Mouse (Mus musculus) kidney, embryonic 15.5 days (tissue): ENCODE measurements at regions not wholly inside any gene's neighbourhood (a gene's known extent, or its start where the extent isn't known, plus 50 kb on each side); places are given as distances from the start of the nearest gene placed in this dataset.

Source experiments
- ATAC-seq: fragments of 200-750 bp; cut with Nextera tagmentation; replicated peaks from 2 replicates; pipeline ENCODE4 v1.8.0; 2017; ENCODE audit warnings: moderate TSS enrichment; ENCODE audit not compliant: low FRiP score
- H3K27ac ChIP-seq: fragments of 300-500 bp; sonication (generic); 2 replicates; pipeline ENCODE4 v1.5.1; 2015; ENCODE audit warnings: mild to moderate bottlenecking, inconsistent platforms
- H3K27me3 ChIP-seq: fragments of 300-500 bp; sonication (generic); 2 replicates; pipeline ENCODE4 v1.6.1; 2015; ENCODE audit warnings: inconsistent platforms
- H3K36me3 ChIP-seq: fragments of 300-500 bp; sonication (generic); 2 replicates; pipeline ENCODE4 v1.6.1; 2015; ENCODE audit warnings: inconsistent platforms
- H3K4me1 ChIP-seq: fragments of 300-500 bp; sonication (generic); 2 replicates; pipeline ENCODE4 v1.6.1; 2015; ENCODE audit warnings: inconsistent platforms
- H3K4me2 ChIP-seq: fragments of 300-500 bp; sonication (generic); 2 replicates; pipeline ENCODE4 v1.6.1; 2015; ENCODE audit warnings: moderate library complexity, mild to moderate bottlenecking, inconsistent platforms
- H3K4me3 ChIP-seq: fragments of 300-500 bp; sonication (generic); replicated peaks from 2 replicates; pipeline ENCODE4 v1.5.1; 2015; ENCODE audit warnings: mild to moderate bottlenecking, inconsistent platforms
- H3K9ac ChIP-seq: fragments of 300-500 bp; sonication (generic); 2 replicates; pipeline ENCODE4 v1.6.1; 2015; ENCODE audit warnings: mild to moderate bottlenecking, inconsistent platforms
- H3K9me3 ChIP-seq: fragments of 300-500 bp; sonication (generic); replicated peaks from 2 replicates; pipeline ENCODE4 v1.6.1; 2016; ENCODE audit warnings: inconsistent platforms
- WGBS: fragments of 180-500 bp; shearing (Covaris S2); methylation state at CpG from one replicate; pipeline ENCODE4 v1.1.7; 2015; ENCODE audit warnings: mixed read lengths; 5-methylcytosine and 5-hydroxymethylcytosine counted together

- H3K36me3 ChIP-seq = no peaks in the 10 kb centered on the region
- no peak for ATAC-seq
- H3K27ac ChIP-seq = no peak overlapping the region
- H3K4me2 ChIP-seq = no peak overlapping the region
- H3K9ac ChIP-seq = no peak overlapping the region
- no peak overlapping the region for H3K4me3 ChIP-seq
- no peaks in the 10 kb centered on the region for H3K4me1 ChIP-seq
- no peaks in the 10 kb centered on the region for H3K27me3 ChIP-seq
- no peaks in the 10 kb centered on the region for H3K9me3 ChIP-seq
- WGBS = 95% methylated on average over 1 of the region's 1 CpGs
Measured at GRCm38 (mm10) chr12:78138467-78138866, 55.6 kb upstream of the Gm6657 start.
